Mouse (Mus musculus): ENCODE results near the gene Glipr2. TPM values are rescaled to one million over a fixed set of nuclear protein-coding genes. Genes with fewer than 3 reads are reported as not detected.

Glipr2 gene
- polyA plus RNA-seq (2014; fragmentation: Illumina TruSeq; extraction: RNeasy Lipid Tissue Mini Kit (QIAGEN cat#74804); ENCODE audit: low read depth, low replicate concordance), result 2.8 TPM

DNA sequence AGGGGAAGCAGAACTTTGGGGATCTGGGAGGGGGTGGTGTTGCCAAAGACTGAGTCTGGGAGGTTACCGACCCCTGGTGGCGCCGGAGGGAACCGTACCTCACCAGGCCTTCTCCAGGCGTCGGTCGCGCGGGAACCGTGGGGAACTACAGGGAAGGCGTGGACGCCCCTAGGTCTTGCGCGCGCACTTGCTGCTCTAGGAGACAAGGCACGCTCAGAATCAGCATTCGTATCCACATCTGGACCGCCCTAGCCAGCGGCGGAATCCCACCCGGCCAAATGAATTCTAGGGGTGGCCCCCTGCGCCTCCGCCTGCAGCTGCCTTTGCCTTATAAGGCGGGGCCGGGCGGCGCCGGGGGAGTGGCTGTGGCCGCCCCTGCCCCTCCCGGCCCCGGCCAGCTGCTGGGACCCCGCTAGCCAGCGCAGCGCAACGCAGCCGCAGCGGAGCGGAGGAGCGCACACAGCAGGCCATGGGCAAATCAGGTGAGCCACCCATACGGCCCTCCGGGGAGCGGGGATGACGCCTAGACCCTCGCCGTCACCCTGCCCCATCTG is at the start of gene Glipr2:
Glipr2 (plus strand) TSS at position 110 of the 554 bp plus-strand sequence.

DNA sequence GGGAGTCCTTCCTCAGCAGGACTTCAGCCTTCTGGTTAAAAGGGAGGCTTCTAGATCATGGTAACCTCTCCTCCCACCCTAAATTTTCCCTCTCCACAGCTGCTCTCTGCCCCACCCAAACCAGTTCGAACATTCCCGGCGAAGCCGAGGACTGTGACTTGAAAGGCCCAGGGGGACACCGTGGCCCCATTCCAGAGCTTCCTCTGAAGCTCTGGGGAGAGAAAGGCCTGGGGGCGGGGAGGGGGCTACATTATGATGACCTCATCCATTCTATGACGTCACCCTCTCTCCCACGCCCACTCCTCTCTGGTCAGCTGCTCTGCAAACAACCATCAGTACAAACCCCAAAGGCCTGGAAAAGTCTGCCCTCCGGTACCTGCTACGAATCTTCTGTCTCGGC is 26.0 kb downstream of the Glipr2 start, which contains the start of gene Ccin:
Ccin (plus strand) TSS at position 303 of the 400 bp plus-strand sequence.

DNA sequence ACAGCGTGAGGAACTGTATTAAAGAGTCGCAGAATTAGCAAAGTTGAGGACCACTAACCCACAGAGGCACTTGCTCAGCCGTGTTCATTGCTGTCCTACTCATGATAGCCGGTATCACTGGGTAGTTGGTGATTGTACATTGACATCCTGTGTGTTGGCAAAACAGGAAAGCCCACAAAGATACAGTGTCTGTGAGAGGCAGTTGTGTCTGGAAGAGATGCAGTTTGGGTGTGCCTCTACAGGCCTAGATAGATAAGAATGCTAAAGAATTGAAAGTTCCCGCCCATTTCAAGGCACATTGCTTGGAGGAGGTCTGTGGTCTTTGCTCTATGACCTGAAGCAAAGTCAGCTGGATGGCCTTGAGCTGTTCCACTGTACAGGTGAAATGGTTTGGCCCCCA is 46.9 kb downstream of the Glipr2 start, which contains the start of gene Clta:
Clta (plus strand) TSS at position 327 of the 400 bp plus-strand sequence.

Other genes starting within 250 kb of the Glipr2 start
- not detected for gene Olfr71, start 247.1 kb upstream of the Glipr2 start, polyA plus RNA-seq (2014; fragmentation: Illumina TruSeq; extraction: RNeasy Lipid Tissue Mini Kit (QIAGEN cat#74804); ENCODE audit: low read depth, low replicate concordance)
- gene Hrct1, start 230.2 kb upstream of the Glipr2 start, polyA plus RNA-seq (2014; fragmentation: Illumina TruSeq; extraction: RNeasy Lipid Tissue Mini Kit (QIAGEN cat#74804); ENCODE audit: low read depth, low replicate concordance), result not detected
- 1.9 TPM for gene Spaar, start 227.4 kb upstream of the Glipr2 start, polyA plus RNA-seq (2014; fragmentation: Illumina TruSeq; extraction: RNeasy Lipid Tissue Mini Kit (QIAGEN cat#74804); ENCODE audit: low read depth, low replicate concordance)
- gene Olfr159, start 186.4 kb upstream of the Glipr2 start, polyA plus RNA-seq (2014; fragmentation: Illumina TruSeq; extraction: RNeasy Lipid Tissue Mini Kit (QIAGEN cat#74804); ENCODE audit: low read depth, low replicate concordance), result not detected
- gene Olfr156, start 133.5 kb upstream of the Glipr2 start, polyA plus RNA-seq (2014; fragmentation: Illumina TruSeq; extraction: RNeasy Lipid Tissue Mini Kit (QIAGEN cat#74804); ENCODE audit: low read depth, low replicate concordance), result not detected
- gene Olfr157, start 117.2 kb upstream of the Glipr2 start, polyA plus RNA-seq (2014; fragmentation: Illumina TruSeq; extraction: RNeasy Lipid Tissue Mini Kit (QIAGEN cat#74804); ENCODE audit: low read depth, low replicate concordance), result not detected
- gene Olfr155, start 105.8 kb upstream of the Glipr2 start, polyA plus RNA-seq (2014; fragmentation: Illumina TruSeq; extraction: RNeasy Lipid Tissue Mini Kit (QIAGEN cat#74804); ENCODE audit: low read depth, low replicate concordance), result not detected
- 6.3 TPM for gene Reck, start 81.9 kb upstream of the Glipr2 start, polyA plus RNA-seq (2014; fragmentation: Illumina TruSeq; extraction: RNeasy Lipid Tissue Mini Kit (QIAGEN cat#74804); ENCODE audit: low read depth, low replicate concordance)
- gene Ccin, start 26.1 kb downstream of the Glipr2 start, polyA plus RNA-seq (2014; fragmentation: Illumina TruSeq; extraction: RNeasy Lipid Tissue Mini Kit (QIAGEN cat#74804); ENCODE audit: low read depth, low replicate concordance), result 47.2 TPM
- 11.7 TPM for gene Clta, start 47.1 kb downstream of the Glipr2 start, polyA plus RNA-seq (2014; fragmentation: Illumina TruSeq; extraction: RNeasy Lipid Tissue Mini Kit (QIAGEN cat#74804); ENCODE audit: low read depth, low replicate concordance)
- 1.8 TPM for gene Gne, start 126.8 kb downstream of the Glipr2 start, polyA plus RNA-seq (2014; fragmentation: Illumina TruSeq; extraction: RNeasy Lipid Tissue Mini Kit (QIAGEN cat#74804); ENCODE audit: low read depth, low replicate concordance)